Mouse (Mus musculus) small intestine, adult 2 months (tissue): ENCODE data around the gene Cntnap2.

Experiments
- CTCF ChIP-seq: fragments of 200-500 bp; IDR thresholded peaks from 2 replicates; pipeline ENCODE4 v1.5.1; 2012; ENCODE audit warnings: low read depth, mild to moderate bottlenecking, control low read depth, inconsistent platforms, low read length, moderate library complexity, mixed read lengths; ENCODE audit not compliant: insufficient replicate concordance, insufficient read length; ENCODE audit errors: extremely low read depth
- POLR2A ChIP-seq: fragments of 200-500 bp; IDR thresholded peaks from 2 replicates; pipeline ENCODE4 v1.6.1; 2012; ENCODE audit warnings: low read depth, mild to moderate bottlenecking, control low read depth, inconsistent platforms, low read length, moderate library complexity

- TF ChIP-seq CTCF (no peak), POLR2A (no peak)
Measured at GRCm38 (mm10) chr6:46669018-46669417, 1609.9 kb downstream of the Cntnap2 start.
